Mouse (Mus musculus) MEL (cell line): ENCODE measurements around the gene Dnm1. TPM values are rescaled to one million over a fixed set of nuclear protein-coding genes. Genes with fewer than 3 reads are reported as not detected.

Experiments
- DNase-seq: peaks from one replicate; pipeline ENCODE4 v3.0.0; 2011; ENCODE audit warnings: low read depth, low spot score
- H3K27ac ChIP-seq: 2 replicates; pipeline ENCODE4 v1.5.1; 2012; ENCODE audit warnings: low read depth, mild to moderate bottlenecking, control low read depth, low read length, moderate library complexity; ENCODE audit not compliant: control insufficient read depth
- H3K27me3 ChIP-seq, 2 experiments: fragments of 150-350 bp in 1 of 2; sonication (generic) in 1 of 2; 2 replicates each; pipeline ENCODE4 v1.6.1; 2012; ENCODE audit warnings: low read length in 2 of 2, mild to moderate bottlenecking in 2 of 2, improper control_type of control experiment in 1 of 2, moderate library complexity in 1 of 2; ENCODE audit not compliant: insufficient read depth in 2 of 2, control insufficient read depth in 1 of 2
- H3K36me3 ChIP-seq, 2 experiments: 2 replicates each; pipeline ENCODE4 v1.6.1; 2012 to 2014; ENCODE audit warnings: low read length in 2 of 2, improper control_type of control experiment in 1 of 2, inconsistent platforms in 1 of 2, mild to moderate bottlenecking in 1 of 2; ENCODE audit not compliant: insufficient read depth in 2 of 2, control insufficient read depth in 1 of 2
- H3K4me1 ChIP-seq, 2 experiments: fragments of 150-350 bp in 1 of 2; sonication (generic) in 1 of 2; 2 replicates each; pipeline ENCODE4 v1.6.1; 2012; ENCODE audit warnings: low read length in 2 of 2, improper control_type of control experiment in 1 of 2, mild to moderate bottlenecking in 1 of 2; ENCODE audit not compliant: insufficient read depth in 2 of 2, control insufficient read depth in 1 of 2
- H3K4me3 ChIP-seq, 2 experiments: fragments of 150-350 bp in 1 of 2; sonication (generic) in 1 of 2; 2 replicates each; pipeline ENCODE4 v1.5.1; 2012; ENCODE audit warnings: low read depth in 2 of 2, low read length in 2 of 2, mild to moderate bottlenecking in 2 of 2, moderate library complexity in 2 of 2, control low read depth in 1 of 2, improper control_type of control experiment in 1 of 2; ENCODE audit not compliant: control insufficient read depth in 1 of 2, insufficient read depth in 1 of 2
- H3K79me2 ChIP-seq: 2 replicates; pipeline ENCODE4 v1.6.1; 2012; ENCODE audit warnings: mild to moderate bottlenecking, low read length, moderate library complexity; ENCODE audit not compliant: control insufficient read depth, poor library complexity, insufficient read depth
- H3K9ac ChIP-seq: 2 replicates; pipeline ENCODE4 v1.6.1; 2012; ENCODE audit warnings: low read depth, mild to moderate bottlenecking, control low read depth, low read length, moderate library complexity; ENCODE audit not compliant: control insufficient read depth, poor library complexity, severe bottlenecking
- H3K9me3 ChIP-seq: fragments of 150-350 bp; sonication (generic); replicated peaks from 2 replicates; pipeline ENCODE4 v1.6.1; 2012; ENCODE audit warnings: mild to moderate bottlenecking, low read length, improper control_type of control experiment, moderate library complexity; ENCODE audit not compliant: insufficient read depth
- CHD1 ChIP-seq: IDR thresholded peaks from 2 replicates; pipeline ENCODE4 v1.6.1; 2012; ENCODE audit warnings: low read depth, mild to moderate bottlenecking, inconsistent platforms, low read length, improper control_type of control experiment
- CHD2 ChIP-seq: IDR thresholded peaks from 2 replicates; pipeline ENCODE4 v1.6.1; 2011; ENCODE audit warnings: low read length, improper control_type of control experiment
- CTCF ChIP-seq, 3 experiments: IDR thresholded peaks in 2 of 3; conservative IDR thresholded peaks in 1 of 3; 2 replicates each; pipeline ENCODE4 v1.5.1; 2011 to 2012; ENCODE audit warnings: low read length in 3 of 3, low read depth in 2 of 3, mild to moderate bottlenecking in 2 of 3, improper control_type of control experiment in 1 of 3, inconsistent platforms in 1 of 3, mixed read lengths in 1 of 3, moderate library complexity in 1 of 3; ENCODE audit not compliant: control insufficient read depth in 1 of 3, insufficient read depth in 1 of 3, poor library complexity in 1 of 3, severe bottlenecking in 1 of 3
- ELF1 ChIP-seq: IDR thresholded peaks from 2 replicates; pipeline ENCODE4 v1.6.1; 2014; ENCODE audit warnings: low read depth, mild to moderate bottlenecking, inconsistent platforms, low read length, improper control_type of control experiment, moderate library complexity
- ETS1 ChIP-seq: IDR thresholded peaks from 2 replicates; pipeline ENCODE4 v1.6.1; 2012; ENCODE audit warnings: low read depth, mild to moderate bottlenecking, inconsistent platforms, low read length, improper control_type of control experiment, moderate library complexity
- JUND ChIP-seq: IDR thresholded peaks from 2 replicates; pipeline ENCODE4 v1.6.1; 2011; ENCODE audit warnings: low read depth, mild to moderate bottlenecking, improper control_type of control experiment, low read length
- KAT2A ChIP-seq: conservative IDR thresholded peaks from 2 replicates; pipeline ENCODE4 v1.6.1; 2012; ENCODE audit warnings: low read depth, low read length, improper control_type of control experiment, inconsistent platforms
- MAFK ChIP-seq: IDR thresholded peaks from 2 replicates; pipeline ENCODE4 v1.6.1; 2011; ENCODE audit warnings: low read depth, mild to moderate bottlenecking, low read length, improper control_type of control experiment, borderline replicate concordance
- MAX ChIP-seq: IDR thresholded peaks from 2 replicates; pipeline ENCODE4 v1.6.1; 2011; ENCODE audit warnings: low read length, improper control_type of control experiment
- MXI1 ChIP-seq: IDR thresholded peaks from 2 replicates; pipeline ENCODE4 v1.6.1; 2011; ENCODE audit warnings: mild to moderate bottlenecking, low read depth, low read length, improper control_type of control experiment
- MYB ChIP-seq: IDR thresholded peaks from 2 replicates; pipeline ENCODE4 v1.6.1; 2011; ENCODE audit warnings: mild to moderate bottlenecking, low read depth, low read length, improper control_type of control experiment
- NELFE ChIP-seq: IDR thresholded peaks from 2 replicates; pipeline ENCODE4 v1.6.1; 2011; ENCODE audit warnings: low read depth, low read length, improper control_type of control experiment
- POLR2A ChIP-seq, 2 experiments: IDR thresholded peaks; 2 replicates each; pipeline ENCODE4 v1.6.1; 2011 to 2012; ENCODE audit warnings: low read length in 2 of 2, mild to moderate bottlenecking in 2 of 2, control low read depth in 1 of 2, improper control_type of control experiment in 1 of 2, low read depth in 1 of 2, moderate library complexity in 1 of 2; ENCODE audit not compliant: control insufficient read depth in 1 of 2, insufficient read depth in 1 of 2, poor library complexity in 1 of 2
- POLR2AphosphoS5 ChIP-seq: IDR thresholded peaks from 2 replicates; pipeline ENCODE4 v1.6.1; 2012; ENCODE audit warnings: low read depth, borderline replicate concordance, mild to moderate bottlenecking, inconsistent platforms, low read length, moderate library complexity, mixed read lengths
- USF1 ChIP-seq: IDR thresholded peaks from 2 replicates; pipeline ENCODE4 v1.6.1; 2014; ENCODE audit warnings: low read depth, mild to moderate bottlenecking, inconsistent platforms, low read length, improper control_type of control experiment, moderate library complexity
- ZMIZ1 ChIP-seq: IDR thresholded peaks from 2 replicates; pipeline ENCODE4 v1.6.1; 2012; ENCODE audit warnings: low read depth, mild to moderate bottlenecking, inconsistent platforms, low read length, improper control_type of control experiment, moderate library complexity
- ZNF384 ChIP-seq: IDR thresholded peaks from 2 replicates; pipeline ENCODE4 v1.6.1; 2012; ENCODE audit warnings: low read depth, mild to moderate bottlenecking, inconsistent platforms, low read length, improper control_type of control experiment
- polyA plus RNA-seq, 2 experiments: library from polyadenylated mRNA; stranded (reverse) in 1 of 2; unstranded in 1 of 2; fragments of >175 nt in 1 of 2; fragments of >200 nt in 1 of 2; gene quantifications; 2 replicates each; pipeline versions ENCODE4 v1.2.1 to v1.2.4; 2012; ENCODE audit warnings: low replicate concordance in 2 of 2, low read depth in 1 of 2; ENCODE audit not compliant: insufficient read length in 2 of 2, insufficient read depth in 1 of 2, missing spikeins in 1 of 2
- total RNA-seq: library from RNA; depleted of rRNA; stranded (reverse); fragments of 300-350 nt; gene quantifications from 2 replicates; pipeline ENCODE4 v1.2.3, GENCODE M21; 2012

Gene Dnm1
- total and polyA plus RNA-seq, 3 experiments: 0.42 to 5.0 TPM; not detected in 1

GRCm38 (mm10) chr2:32380001-32380500 lies 26.9 kb upstream of the Dnm1 start:
- no peak for DNase-seq
- Histone ChIP-seq H3K79me2 (no peaks in the 10 kb centered on the region), H3K27me3 (no peaks in the 10 kb centered on the region), H3K9ac (no peak overlapping the region), H3K4me3 (no peak overlapping the region), H3K9me3 (no peaks in the 10 kb centered on the region), H3K27ac (no peak overlapping the region), H3K36me3 (no peaks in the 10 kb centered on the region; a peak in 1 of 4 replicates), H3K4me1 (peaks cover 0 to 5% of the 10 kb centered on the region in 2 experiments; a peak in 1 of 4 replicates)
- TF ChIP-seq ELF1 (no peak), NELFE (no peak), CTCF (IDR thresholded peaks at IDR 0.05 in 2 of 3, conservative IDR thresholded peaks at IDR 0.05 in 1 of 3; ENCODE audit: control insufficient read depth in 1 of 3, insufficient read depth in 1 of 3, low read depth in 2 of 3, low read length in 3 of 3, poor library complexity in 1 of 3, severe bottlenecking in 1 of 3) (no peak), MAX (no peak)

- peaks cover 0 to 2% of the 10 kb centered on the region in 2 experiments; a peak in 1 of 4 replicates for H3K4me1 ChIP-seq
- no peaks in the 10 kb centered on the region for H3K79me2 ChIP-seq
- no peak for DNase-seq
- no peak overlapping the region for H3K4me3 ChIP-seq
- H3K36me3 ChIP-seq: no peaks in the 10 kb centered on the region; a peak in 1 of 4 replicates
- H3K9ac ChIP-seq: no peak overlapping the region
- no peaks in the 10 kb centered on the region for H3K27me3 ChIP-seq
- no peak overlapping the region for H3K27ac ChIP-seq
- TF ChIP-seq NELFE: no peak
- no peak for TF ChIP-seq KAT2A
- no peak for TF ChIP-seq MAX
- no peak for TF ChIP-seq MYB
- no peak for TF ChIP-seq ZMIZ1
- TF ChIP-seq CHD2: no peak
- no peak for TF ChIP-seq ZNF384
- TF ChIP-seq CHD1: no peak
- no peaks in the 10 kb centered on the region for H3K9me3 ChIP-seq
Measured at GRCm38 (mm10) chr2:32376963-32377362, 23.8 kb upstream of the Dnm1 start.

DNA sequence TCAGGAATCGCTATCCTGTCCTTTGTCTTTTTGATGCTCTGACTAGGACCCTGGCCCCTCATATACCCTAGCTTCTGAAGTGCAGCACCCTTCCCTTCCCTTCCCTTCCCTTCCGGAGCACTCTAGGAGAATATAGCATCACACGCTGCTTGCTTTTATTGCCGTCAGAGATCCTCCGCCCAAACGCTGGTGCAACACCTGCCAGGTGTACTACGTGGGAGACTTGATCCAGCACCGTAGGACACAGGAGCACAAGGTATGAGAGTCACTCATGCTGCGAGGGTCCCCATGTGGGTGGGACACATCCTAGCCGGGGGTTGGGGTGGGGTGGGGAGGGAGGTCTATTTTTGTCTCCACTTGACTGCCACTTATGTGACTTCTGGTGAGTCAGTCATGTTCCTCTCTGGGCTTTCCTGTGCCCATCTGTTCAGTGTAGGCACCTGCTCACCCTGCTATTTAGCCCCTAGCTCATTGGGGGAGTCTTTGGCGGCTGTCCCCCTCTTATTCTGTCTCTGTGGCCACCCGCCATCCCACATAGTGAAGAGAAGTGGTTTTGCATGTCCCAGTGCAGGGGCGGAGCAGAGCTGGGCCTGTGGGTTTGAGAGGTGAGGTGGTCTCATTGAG lies 22.3 kb upstream of the Dnm1 start:
- DNase-seq: no peak
- no peak overlapping the region for H3K27ac ChIP-seq
- TF ChIP-seq MAFK (no peak), POLR2A (IDR thresholded peaks at IDR 0.05; ENCODE audit: control insufficient read depth in 1 of 2, insufficient read depth in 1 of 2, low read depth in 1 of 2, low read length in 2 of 2, poor library complexity in 1 of 2) (no peak), MXI1 (no peak), JUND (no peak), MYB (no peak), ZNF384 (no peak), ETS1 (no peak), NELFE (no peak), POLR2AphosphoS5 (no peak), USF1 (no peak)
- H3K27me3 ChIP-seq: no peaks in the 10 kb centered on the region
- no peak overlapping the region for H3K9ac ChIP-seq
- no peaks in the 10 kb centered on the region; a peak in 1 of 4 replicates for H3K36me3 ChIP-seq
- H3K79me2 ChIP-seq: no peaks in the 10 kb centered on the region
- no peak overlapping the region for H3K4me3 ChIP-seq
- H3K9me3 ChIP-seq: no peaks in the 10 kb centered on the region
- H3K4me1 ChIP-seq: no peaks in the 10 kb centered on the region
